23 mouse cellular contexts compared by ENCODE assay signal in the genomic region with DNA sequence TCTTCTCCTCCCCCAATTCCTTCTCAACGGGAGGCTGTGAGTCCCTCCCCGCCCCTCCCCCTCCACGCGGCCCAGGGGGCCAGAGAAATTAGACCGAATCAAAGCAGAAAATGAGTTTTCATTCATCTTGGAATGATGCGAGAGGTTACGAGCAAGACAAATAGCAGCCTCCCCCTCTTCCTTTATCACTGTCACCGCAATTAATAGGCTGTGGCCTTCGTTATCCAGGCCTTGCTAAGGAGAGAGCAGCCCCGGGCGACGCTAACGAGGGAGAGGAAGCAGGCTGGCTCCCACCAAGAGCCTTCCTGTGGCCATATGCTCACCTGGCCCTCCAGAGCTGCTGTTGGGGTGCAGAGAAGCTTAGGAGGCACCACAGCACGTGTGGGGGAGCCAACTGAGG.
DNase-seq lines count a peak whose midpoint lies in the region; ATAC-seq and TF ChIP-seq lines count a peak whose summit lies in the region.
"Had no signal": no experiment of that assay in that cellular context is flagged by ENCODE, and none has a peak within 500 bp of the region (broad histone marks: within the 10 kb centered on the region; RNA-seq: fewer than 3 reads in every experiment).

No protein-coding gene starts in this region.

- no peak overlapping the region for H3K9ac ChIP-seq in midbrain, embryonic 12.5 days (replicated peaks)
- H3K9ac ChIP-seq in midbrain, embryonic 16.5 days (ENCODE audit: low read depth, low read length): no peak overlapping the region; the same call in 1 of the 2 replicates
- H3K9ac ChIP-seq in midbrain, embryonic 14.5 days (replicated peaks; ENCODE audit: low read length): 0 out of 2 replicates have a peak overlapping the region, but pooled peaks have one; percentile 12
- H3K9ac ChIP-seq: limb, embryonic 13.5 days; liver, embryonic 12.5 days had no signal

- H3K4me2 ChIP-seq in midbrain, embryonic 12.5 days (replicated peaks): no peak overlapping the region
- H3K4me2 ChIP-seq in midbrain, embryonic 16.5 days (ENCODE audit: low read length): no peak overlapping the region
- H3K4me2 ChIP-seq in midbrain, embryonic 14.5 days (ENCODE audit: low read length): no peak overlapping the region
- H3K4me2 ChIP-seq: heart, embryonic 11.5 days; limb, embryonic 13.5 days; liver, embryonic 12.5 days had no signal

- no peak for TF ChIP-seq POLR2A in brain, embryonic 14.5 days (IDR thresholded peaks at IDR 0.05; ENCODE audit: borderline replicate concordance, extremely low read depth, insufficient read depth, insufficient read length, poor library complexity, severe bottlenecking)

- no peaks in the 10 kb centered on the region for H3K36me3 ChIP-seq in midbrain, embryonic 12.5 days
- no peaks in the 10 kb centered on the region for H3K36me3 ChIP-seq in midbrain, embryonic 16.5 days (ENCODE audit: control insufficient read depth, insufficient read depth, low read length)
- no peaks in the 10 kb centered on the region for H3K36me3 ChIP-seq in midbrain, embryonic 14.5 days (ENCODE audit: control insufficient read depth, insufficient read depth, low read length)
- H3K36me3 ChIP-seq: limb, embryonic 13.5 days; liver, embryonic 12.5 days had no signal

- WGBS in midbrain, embryonic 12.5 days: 33% methylated on average over 14 of the region's 14 CpGs
- 22% methylated on average over 14 of the region's 14 CpGs for WGBS in midbrain, embryonic 16.5 days
- WGBS in midbrain, embryonic 14.5 days: 25% methylated on average over 14 of the region's 14 CpGs

- no peak overlapping the region for H3K4me3 ChIP-seq in midbrain, embryonic 12.5 days
- no peak overlapping the region for H3K4me3 ChIP-seq in midbrain, embryonic 16.5 days (ENCODE audit: low read depth, low read length)
- no peak overlapping the region for H3K4me3 ChIP-seq in midbrain, embryonic 14.5 days (replicated peaks; ENCODE audit: low read depth, low read length)
- H3K4me3 ChIP-seq: layer of hippocampus, adult 2 months; limb, embryonic 13.5 days; liver, embryonic 12.5 days had no signal

- H3K27me3 ChIP-seq in midbrain, embryonic 12.5 days: peaks cover 7% of the 10 kb centered on the region
- H3K27me3 ChIP-seq in midbrain, embryonic 16.5 days (ENCODE audit: control insufficient read depth, insufficient read depth, low read depth, low read length): no peaks in the 10 kb centered on the region
- H3K27me3 ChIP-seq in midbrain, embryonic 14.5 days (ENCODE audit: control insufficient read depth, insufficient read depth, low read length): no peaks in the 10 kb centered on the region

- peaks cover 29% of the 10 kb centered on the region for H3K4me1 ChIP-seq in midbrain, embryonic 12.5 days
- H3K4me1 ChIP-seq in midbrain, embryonic 16.5 days (ENCODE audit: control insufficient read depth, insufficient read depth, low read length): peaks cover 7% of the 10 kb centered on the region; the same call in 1 of the 2 replicates
- H3K4me1 ChIP-seq in midbrain, embryonic 14.5 days (ENCODE audit: control insufficient read depth, insufficient read depth, low read length): peaks cover 16% of the 10 kb centered on the region; the same call in 1 of the 2 replicates
- H3K4me1 ChIP-seq: limb, embryonic 13.5 days had no signal

- TF ChIP-seq CTCF in brain, embryonic 14.5 days (IDR thresholded peaks at IDR 0.05; ENCODE audit: borderline replicate concordance, extremely low read depth, insufficient read depth, insufficient read length): no peak

- H3K27ac ChIP-seq in midbrain, embryonic 12.5 days (replicated peaks): peak overlapping the region; percentile 46
- H3K27ac ChIP-seq in midbrain, embryonic 16.5 days (ENCODE audit: low read length): no peak overlapping the region
- H3K27ac ChIP-seq in midbrain, embryonic 14.5 days (replicated peaks; ENCODE audit: low read depth, low read length): peak overlapping the region; percentile 52; the same call in 1 of the 2 replicates
- H3K27ac ChIP-seq: layer of hippocampus, adult 2 months; limb, embryonic 13.5 days; liver, embryonic 12.5 days had no signal

- peak; percentile 36 for DNase-seq in embryo, embryonic 10.5 days (ENCODE audit: low spot score)
- no peak for DNase-seq in embryo, embryonic 10 days (ENCODE audit: low spot score)
- DNase-seq in brain, embryonic 14.5 days (ENCODE audit: low read depth): peak; percentile 59
- DNase-seq in midbrain, embryonic 14.5 days: peak; percentile 25
- DNase-seq: adrenal gland, postnatal 25 days; cerebellum, adult 11 months; cerebellum, adult 9-11 months; gastrocnemius, postnatal 10 days; kidney, postnatal 25 days; lung, adult 18-20 months; lung, postnatal 10 days; right cerebral cortex, adult 18-20 months; right cerebral cortex, postnatal 4 days; thymus, postnatal 14 days had no signal

- ATAC-seq in midbrain, embryonic 12.5 days (ENCODE audit: low FRiP score, low read depth): no peak
- ATAC-seq in midbrain, embryonic 16.5 days: no peak
- no peak for ATAC-seq in midbrain, embryonic 14.5 days (ENCODE audit: low FRiP score, low TSS enrichment)
- ATAC-seq in erythroid progenitor cell, adult 5-6 weeks (replicated peaks; ENCODE audit: low FRiP score, poor library complexity, severe bottlenecking): no peak
- ATAC-seq: forebrain, embryonic 14.5 days; intestine, embryonic 16.5 days; liver, embryonic 12.5 days had no signal

- no peaks in the 10 kb centered on the region for H3K9me3 ChIP-seq in midbrain, embryonic 12.5 days
- no peaks in the 10 kb centered on the region for H3K9me3 ChIP-seq in midbrain, embryonic 16.5 days (replicated peaks; ENCODE audit: control insufficient read depth, low read length, poor library complexity, severe bottlenecking)
- H3K9me3 ChIP-seq in midbrain, embryonic 14.5 days (ENCODE audit: control insufficient read depth, low read length): no peaks in the 10 kb centered on the region
- H3K9me3 ChIP-seq: limb, embryonic 13.5 days; liver, embryonic 12.5 days had no signal
